Mouse (Mus musculus): ENCODE results near the gene Ntrk2. TPM values are rescaled to one million over a fixed set of nuclear protein-coding genes. Genes with fewer than 3 reads are reported as not detected.

Ntrk2 gene
- total RNA-seq, 4 experiments from 2014 or later: 0.65 to 1.5 (median 1.1) TPM

DNA sequence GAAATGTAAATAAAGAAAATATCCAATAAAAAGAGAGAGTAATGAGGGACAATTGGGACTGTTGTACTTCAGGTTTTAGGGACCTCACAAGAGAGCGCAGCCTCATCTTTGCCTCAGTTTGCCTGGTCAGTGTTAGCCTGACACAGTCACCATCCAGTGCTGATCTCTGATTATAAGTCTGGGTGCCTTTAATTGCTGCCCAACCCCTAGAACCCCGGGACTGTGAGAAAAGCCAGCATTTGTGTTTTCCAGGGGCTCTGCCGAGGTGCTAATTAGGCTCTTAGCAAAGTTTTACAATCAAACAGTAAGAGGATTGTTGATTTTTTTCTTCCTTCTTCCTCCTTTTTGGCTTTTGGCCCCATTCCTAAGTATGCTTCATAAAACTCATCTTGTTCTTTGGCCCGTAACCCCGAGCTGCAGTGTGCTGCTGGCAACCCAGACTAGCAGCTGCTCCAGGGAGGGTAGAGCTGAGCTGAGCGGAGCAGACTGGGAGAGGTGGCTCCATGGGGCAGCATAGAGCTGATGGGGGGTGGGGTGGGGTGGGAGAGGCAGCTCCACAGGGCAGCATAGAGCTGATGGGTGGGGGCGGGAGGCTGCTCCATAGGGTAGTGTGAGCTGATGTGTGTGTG, 34.5 kb downstream of the Ntrk2 start:
- DNase-seq (ENCODE audit: low spot score): peak; percentile 33

DNA sequence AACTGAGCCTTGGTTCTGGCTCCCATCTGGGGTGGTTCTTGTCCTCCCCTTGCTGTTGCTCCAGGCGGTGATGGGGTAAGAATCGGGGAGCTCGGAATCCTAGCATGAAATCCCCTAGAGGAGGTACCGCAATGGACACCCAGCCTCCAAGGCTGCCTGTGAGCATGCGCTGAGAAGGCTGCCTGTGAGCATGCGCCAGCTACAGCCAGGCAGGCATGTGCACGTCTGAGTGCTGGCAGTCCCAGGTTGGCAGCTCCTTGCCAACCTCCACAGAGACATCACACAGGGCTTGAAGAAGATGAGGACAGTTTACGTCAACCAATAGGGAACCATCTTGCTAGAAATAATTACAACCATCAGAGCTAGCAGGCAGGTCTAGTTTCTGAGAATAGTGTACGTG, 37.5 kb downstream of the Ntrk2 start:
- no peak for DNase-seq (ENCODE audit: low spot score)

DNA sequence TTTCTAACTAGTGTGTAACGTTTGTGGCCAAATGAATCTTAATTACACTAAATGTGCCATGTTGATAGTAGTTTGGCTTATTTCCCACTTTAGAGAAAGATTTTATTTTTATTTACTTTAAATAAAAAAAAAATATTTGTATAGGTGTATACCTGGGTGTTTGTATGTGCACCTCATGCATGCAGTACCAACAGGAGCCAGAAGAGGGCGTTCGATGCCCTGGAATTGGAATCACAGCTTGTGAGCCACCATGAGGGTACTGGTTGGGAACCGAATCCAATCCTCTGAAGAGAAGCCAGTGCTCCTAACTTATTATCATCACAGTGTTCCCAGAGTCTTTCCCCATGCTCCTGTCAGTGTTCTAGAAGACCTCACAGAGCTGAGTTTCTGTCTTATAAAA, 42.2 kb downstream of the Ntrk2 start:
- no peak for DNase-seq (ENCODE audit: low spot score)

DNA sequence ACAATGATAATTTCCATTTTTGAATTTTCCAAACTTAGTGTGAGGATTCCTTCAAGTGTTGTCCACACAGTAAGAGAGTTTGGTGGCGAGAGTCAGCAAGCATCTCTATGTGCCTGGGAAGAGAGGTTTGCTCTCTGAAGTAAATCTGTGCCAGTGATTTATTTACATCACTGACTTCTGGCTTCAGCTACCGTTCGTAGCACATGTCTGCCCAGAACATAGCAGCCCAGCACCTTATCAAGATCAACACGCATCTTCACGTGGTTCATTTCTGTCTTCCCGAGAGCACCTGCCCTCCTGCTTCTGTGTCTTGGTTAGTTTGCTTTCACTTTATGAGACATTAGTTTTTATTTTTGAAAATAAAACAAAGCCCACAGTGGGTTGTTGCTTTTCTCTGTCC, 47.3 kb downstream of the Ntrk2 start:
- DNase-seq (ENCODE audit: low spot score): no peak

DNA sequence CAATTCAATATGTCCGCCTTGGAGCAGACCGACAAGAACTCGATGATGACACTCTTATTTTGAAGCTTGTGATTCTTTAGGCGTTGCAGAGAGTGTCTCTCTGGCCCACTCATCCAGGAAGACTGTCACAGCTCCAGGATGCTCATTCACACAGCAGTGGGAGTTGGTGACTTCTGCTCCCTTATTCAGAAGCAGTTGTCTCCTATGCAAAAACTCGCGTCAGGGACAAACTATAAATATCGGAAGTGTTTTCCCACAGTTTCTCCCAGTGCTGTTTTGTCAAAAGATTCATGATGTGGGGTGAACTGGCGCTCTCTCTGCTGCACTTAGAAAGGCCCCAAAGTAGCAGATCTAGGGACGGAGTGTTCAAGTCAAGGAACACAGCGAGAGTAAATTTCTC, 59.9 kb downstream of the Ntrk2 start:
- no peak for DNase-seq (ENCODE audit: low spot score)

DNA sequence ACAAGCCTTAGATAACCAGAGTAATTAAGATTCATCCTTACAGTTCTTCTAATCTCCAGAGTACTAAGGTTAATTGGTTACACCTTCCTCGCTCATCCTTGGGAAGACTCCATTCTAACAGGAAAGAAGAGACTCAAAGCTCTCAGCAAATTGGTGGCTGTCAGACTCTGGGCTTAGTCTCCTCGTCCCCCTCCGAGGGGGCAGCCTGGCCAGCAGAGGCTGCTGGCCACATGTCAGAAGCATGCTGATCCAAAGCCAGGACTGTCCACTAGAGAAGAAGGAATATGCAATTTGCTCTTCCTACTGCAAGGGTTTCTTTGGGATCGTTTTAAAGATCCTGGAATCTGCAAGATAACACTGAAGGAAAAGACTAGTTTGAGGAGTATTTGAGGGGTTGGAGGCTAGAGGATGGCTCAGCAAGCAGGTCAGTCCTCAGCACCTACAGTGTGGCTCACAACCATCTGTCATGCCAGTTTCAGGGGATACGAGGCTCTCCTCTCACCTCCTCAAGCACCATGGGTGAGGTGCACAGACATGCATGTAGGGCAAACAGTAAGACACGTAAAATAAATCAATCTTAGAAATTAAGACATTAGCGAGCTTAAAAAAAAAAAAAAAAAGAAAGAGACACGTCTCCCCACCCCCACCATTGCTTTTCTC, 60.5 kb downstream of the Ntrk2 start:
- DNase-seq (ENCODE audit: low spot score): no peak

DNA sequence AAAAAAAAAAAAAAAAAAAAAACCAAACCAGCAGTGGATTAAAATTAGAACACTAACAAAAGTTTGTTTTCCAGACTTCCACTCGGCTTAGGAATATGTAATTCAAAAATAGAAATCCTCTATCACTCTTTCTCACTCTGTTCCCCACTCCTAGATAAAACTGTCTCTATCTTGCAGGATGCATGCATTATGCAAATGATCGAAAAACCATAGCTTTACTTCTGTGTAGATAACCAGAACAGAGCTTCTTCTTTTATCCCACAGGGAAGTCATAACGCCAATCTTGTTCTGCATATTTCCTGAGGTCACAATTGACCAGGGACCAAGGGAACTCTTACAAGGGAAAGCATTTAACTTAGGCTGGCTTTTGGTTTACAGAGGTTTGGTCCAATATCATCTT, 76.1 kb downstream of the Ntrk2 start:
- DNase-seq (ENCODE audit: low spot score): no peak

DNA sequence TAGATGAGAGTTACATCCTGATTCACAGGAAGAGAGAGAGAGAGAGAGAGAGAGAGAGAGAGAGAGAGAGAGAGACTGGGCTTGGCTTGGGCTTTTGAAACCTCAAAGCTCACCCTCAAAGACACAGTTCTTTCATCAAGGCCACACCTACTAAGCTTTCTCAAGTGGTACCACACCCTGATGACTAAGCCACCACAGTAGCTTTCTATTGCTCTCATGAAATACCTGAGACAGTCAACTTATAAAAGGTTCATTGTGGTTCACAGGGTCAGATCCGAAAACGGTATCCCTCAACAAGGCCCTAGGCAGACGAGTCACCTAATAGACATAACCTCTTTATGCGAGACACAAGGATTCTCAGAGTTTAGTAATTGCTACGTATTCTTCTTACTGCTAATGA, 76.5 kb downstream of the Ntrk2 start:
- DNase-seq (ENCODE audit: low spot score): no peak

DNA sequence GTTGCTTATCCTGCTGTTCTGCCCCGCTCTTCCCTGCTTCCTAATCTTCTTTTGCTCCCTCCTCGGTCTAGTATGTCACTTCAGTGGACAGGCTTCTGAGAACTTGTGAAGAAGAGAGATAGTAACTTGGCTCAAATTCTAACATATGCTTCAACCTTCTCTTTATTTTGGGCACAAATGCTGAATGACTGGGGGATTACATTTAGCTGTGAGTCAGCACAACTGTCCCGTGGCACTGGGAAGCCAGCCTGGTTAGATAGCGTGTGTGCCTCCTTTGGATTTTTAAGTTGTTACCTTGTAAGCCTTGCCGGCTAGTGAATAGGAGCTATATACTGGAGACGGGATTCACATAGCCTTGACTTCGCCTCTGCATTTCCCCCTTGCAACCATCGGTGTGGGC, 79.7 kb downstream of the Ntrk2 start:
- DNase-seq (ENCODE audit: low spot score): peak; percentile 0

DNA sequence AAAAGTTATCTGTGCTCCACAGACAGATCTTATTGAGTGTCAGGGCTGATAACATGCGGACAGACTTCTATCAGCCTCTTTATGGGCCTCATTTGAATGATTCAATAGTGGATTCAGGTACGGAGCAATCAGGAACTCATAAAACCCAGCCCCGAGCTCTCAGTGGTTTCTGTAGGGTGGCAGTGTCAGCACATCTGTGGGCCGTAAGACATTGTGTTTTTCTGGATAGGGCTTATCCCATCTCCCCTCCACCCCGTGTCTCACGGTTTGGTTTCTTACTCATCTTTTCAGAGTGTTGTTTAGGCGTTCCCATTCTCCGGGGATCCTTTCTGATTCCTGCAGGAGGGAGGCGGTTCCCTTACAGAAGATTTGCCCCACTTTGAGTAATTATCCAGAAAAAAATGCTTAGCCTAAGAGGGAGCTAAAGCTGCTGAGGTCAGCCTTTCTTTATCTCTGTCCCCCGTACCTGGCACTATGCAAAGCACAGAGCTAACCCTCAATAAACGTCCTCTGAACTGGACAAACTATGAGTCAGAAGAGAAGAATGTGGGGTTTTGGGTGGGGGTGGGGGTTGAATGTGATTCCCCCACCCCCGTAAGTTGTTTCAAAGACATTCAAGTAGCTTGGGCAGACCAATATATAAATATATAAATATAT, 90.0 kb downstream of the Ntrk2 start:
- no peak for DNase-seq (ENCODE audit: low spot score)

DNA sequence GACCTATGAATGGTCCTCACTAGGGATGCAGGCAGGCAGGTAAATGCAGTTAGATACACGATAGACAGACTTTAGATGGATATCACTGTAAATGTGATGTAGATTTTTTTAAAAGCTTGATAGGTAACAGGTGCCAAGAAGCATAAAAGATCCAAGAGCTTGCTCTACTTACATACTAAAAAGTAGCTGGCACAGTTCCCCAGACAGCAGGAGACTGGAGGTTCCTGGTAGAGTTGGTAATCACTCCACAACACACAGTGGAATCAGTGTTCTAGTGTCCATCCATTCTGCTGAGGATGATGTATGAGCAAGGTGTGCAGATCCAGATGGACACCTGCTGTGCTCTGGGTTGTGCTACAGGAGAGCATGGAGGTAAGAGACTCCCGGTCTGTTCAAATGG, 93.0 kb downstream of the Ntrk2 start:
- no peak for DNase-seq (ENCODE audit: low spot score)

DNA sequence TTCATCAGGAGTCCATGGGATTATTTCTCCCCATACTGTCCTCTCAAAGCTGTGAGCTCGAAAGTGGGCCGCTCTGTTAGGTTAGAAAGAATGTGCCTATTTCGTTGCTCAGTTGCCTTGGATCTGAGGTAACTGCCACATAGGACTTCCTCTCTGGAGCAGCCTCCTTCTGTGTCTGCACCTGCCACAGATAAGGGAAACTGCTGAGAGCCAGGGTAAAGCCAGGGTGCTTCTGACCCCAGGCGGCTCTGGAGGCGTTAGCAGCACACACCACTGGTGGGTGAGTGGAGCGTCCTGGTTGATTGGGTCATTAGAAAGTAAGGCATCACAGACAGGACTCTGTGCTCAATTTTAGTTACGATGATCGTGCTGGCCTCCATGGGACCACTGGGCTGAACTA, 95.9 kb downstream of the Ntrk2 start:
- DNase-seq (ENCODE audit: low spot score): no peak

DNA sequence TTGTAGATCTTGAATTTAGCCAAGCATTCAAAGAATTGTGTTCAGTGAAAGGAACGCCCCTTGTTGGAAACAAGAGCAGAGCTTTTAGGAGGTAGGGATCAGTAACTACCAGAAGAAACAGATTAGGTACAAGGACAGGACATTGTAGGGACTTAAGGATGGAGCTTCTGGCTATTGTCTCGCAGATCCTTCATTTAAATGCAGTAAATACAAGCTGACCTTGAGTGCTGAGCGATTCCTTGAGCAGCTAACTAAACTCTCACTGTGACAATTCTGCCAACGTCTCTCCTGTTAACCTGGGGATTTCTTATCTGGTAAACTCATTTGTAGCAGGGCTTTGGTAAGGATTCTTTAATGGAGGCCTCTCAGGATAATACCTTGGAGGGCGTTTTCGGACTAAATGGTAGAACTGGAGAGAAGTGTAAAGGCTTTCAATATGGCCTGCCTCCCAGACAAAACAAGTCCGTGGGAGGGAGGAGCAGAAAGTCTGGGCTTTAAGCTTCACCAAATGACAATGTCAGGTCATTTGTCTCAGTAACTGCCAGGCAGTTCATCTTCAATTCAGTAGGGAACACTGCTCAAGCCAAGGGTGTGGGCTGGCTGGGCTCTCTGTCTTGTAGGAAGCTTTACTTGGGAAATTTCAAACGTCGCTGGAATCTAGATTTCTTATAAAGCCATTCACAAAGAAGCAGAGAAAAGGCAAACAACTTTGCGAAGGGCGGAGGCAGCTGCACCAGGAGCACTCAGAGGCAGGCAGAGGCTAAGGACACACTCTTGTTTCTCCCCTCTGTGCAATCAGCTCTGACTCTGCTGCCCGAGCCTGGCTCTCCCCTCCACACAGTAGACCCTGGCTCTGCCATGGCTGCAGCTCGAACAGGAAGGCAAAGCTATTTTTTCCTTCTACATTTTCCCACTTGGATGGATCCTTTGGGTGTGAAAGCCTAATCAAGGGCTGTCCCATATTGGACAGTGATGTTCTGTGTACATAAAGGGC, 98.7 kb downstream of the Ntrk2 start:
- no peak for DNase-seq (ENCODE audit: low spot score)

DNA sequence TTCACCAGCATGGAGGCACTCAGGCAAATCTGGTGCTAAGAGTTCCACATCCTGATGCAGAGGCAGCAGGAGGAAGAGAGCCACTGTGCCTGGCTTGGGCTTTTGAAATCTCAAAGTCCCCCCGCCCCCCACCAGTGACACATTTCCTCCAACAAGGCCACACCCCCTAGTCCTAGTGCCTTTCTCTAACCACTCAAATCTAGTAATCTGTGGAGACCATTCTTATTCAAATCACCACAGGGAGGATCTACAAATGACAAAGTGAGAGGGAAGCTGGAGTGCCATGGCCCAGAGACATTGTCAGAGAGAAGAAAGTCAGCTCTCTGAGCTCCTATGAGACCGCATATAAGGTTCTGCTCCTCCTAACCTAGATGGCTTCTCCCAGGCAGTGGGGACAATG, 105.6 kb downstream of the Ntrk2 start:
- no peak for DNase-seq (ENCODE audit: low spot score)

DNA sequence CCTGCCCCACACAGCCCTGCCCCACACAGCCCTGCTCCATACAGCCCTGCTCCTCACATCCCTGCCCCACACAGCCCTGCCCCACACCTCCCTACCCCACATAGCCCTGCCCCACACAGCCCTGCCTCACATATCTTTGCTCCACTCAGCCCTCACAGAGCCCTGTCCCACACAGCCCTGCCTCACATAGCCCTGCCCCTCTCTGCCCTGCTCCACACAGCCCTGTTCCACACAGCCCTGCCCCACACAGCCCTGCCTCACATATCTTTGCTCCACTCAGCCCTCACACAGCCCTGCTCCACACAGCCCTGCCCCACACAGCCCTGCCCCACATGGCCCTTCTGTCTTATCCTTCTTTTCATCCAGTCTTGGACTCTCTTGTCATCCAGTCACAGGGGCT, 106.2 kb downstream of the Ntrk2 start:
- DNase-seq (ENCODE audit: low spot score): no peak

DNA sequence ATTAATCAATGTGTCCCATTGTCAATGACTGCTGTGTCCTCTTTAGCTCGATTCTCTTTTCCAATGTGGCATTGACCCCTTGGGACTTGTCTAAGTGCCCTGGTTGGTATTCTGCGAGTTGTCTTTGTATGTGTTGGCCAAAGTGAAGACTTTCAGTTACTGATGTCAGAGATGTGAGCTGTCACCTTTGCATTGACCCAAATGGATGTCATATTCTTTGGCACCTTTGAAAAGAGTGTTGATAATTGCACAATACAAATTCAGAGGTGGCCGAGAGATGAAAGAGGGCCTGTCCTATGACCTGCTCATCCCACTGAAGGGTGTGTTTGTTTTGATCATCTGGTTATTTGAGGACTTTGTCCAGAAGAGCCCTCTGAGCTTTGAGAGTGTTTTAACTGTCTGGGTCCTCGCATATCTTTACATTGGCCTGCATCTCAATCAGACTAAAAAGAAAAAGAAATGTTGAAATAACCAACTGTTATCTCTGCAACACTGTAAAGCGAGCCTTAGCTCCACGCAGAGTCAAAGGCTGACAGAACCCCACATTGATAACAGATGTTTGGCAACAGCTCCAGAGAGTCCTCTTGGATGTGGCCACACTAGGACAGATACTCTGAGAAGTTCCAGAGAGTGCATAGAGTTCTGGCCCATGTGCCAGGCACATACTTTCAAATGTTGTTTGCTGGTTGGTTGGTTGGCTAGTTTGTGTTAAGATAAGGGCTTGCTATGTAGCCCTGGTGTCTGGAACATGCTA, 107.9 kb downstream of the Ntrk2 start:
- no peak for DNase-seq (ENCODE audit: low spot score)

DNA sequence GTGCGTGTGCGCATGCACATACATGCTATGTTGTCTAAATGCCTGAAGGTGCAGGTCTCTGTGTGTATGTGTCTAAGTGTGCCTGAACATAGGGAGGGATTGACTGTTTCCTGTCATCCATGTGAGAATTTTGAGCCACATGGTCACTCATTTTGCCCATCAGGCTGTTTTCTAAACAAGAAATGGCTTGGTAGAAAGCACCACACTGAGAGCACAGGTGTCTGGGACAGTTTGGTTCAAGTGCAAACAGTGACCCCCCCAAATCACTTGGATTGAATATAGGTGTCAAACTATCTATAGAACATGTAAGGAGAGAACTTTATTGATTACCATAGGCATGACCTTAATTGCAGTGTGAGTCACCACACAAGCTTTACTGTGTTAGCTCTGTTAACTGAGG, 110.0 kb downstream of the Ntrk2 start:
- no peak for DNase-seq (ENCODE audit: low spot score)

DNA sequence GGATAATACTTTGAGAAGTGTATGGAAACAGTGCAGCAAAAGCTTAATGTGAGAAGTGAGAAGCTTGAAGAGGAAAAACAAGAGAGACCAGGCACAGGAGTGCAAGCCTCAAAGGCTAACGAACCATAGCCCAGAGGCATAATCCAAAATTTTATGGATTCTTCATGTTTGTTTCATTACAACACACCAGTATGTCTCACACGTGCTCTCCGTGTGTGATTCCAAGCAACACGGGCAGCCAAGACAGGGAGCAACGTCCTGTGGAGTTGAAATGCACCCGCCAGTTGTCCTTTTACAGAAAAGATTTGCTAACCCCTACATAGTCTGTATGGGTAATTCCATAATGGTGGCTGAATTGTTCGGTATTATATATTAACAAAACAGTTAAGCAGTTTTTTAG, 113.9 kb downstream of the Ntrk2 start:
- no peak for DNase-seq (ENCODE audit: low spot score)

DNA sequence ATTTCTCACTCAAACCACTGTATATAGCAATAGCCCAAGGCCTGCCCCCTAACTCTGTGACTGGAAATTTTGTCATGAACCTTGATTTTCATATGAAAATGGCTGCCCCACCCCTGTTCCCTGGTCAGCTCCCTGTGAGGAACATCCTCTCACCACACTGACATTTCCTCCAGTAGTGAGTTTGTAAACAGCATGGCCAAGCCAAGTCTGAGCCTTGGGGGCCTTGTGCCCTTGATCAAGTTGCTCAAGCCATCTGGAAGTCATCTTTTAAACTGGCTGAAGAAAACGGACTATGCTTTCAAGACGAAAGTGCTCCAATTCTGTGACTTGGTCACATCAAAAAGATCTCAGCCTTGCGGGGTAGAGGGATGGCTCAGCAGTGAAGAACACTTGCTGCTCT, 114.9 kb downstream of the Ntrk2 start:
- no peak for DNase-seq (ENCODE audit: low spot score)

DNA sequence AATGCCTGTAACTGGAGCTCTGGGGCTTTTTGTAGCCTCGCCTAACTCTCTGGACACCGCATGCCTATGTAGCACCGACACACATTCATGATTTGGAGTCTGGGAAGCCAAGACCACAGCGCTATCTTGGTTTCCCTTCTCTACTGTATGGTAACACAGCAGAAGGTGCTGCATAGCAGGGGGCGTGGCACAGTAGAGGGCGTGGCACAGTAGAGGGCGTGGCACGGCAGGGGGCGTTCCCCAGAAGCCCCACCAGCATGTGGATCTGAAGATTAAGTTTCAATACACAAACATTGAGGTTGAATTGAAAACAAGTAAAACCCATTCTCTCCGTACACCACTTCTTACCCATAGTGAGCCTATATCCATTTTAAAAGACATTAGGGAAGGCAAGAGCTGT, 115.3 kb downstream of the Ntrk2 start:
- no peak for DNase-seq (ENCODE audit: low spot score)

DNA sequence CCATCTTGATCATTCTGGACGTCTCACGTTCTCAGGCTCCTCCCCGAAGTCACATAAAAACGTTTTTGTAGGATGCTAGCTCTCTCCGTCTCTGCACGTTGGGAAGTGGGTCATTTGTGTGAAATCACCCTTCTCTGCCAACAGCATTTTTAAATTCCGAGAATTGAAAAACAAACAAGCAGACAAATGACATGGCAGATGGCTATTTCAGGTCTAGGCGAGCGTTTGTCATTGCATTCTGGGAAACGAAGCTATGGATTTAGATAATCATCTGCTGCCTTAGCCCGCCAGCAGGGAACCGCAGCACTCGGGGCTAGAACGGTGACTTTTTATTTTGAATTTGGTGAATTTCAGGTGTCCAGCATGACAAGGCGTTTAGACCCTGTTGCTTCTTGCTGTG, 115.8 kb downstream of the Ntrk2 start:
- no peak for DNase-seq (ENCODE audit: low spot score)
